Mouse (Mus musculus): Measurements from ENCODE around the gene 1700025G04Rik. TPM values are rescaled to one million over a fixed set of nuclear protein-coding genes. Genes with fewer than 3 reads are reported as not detected.

Gene 1700025G04Rik
- total RNA-seq, 4 experiments from 2014 or later: 77.9 to 89.2 (median 85.5) TPM

GRCm38 (mm10) chr1:151964811-151965210 lies 125.1 kb downstream of the 1700025G04Rik start:
- no peak for DNase-seq (ENCODE audit: low spot score in 2 of 2)

GRCm38 (mm10) chr1:151963248-151963647 lies 126.7 kb downstream of the 1700025G04Rik start:
- no peak for DNase-seq (ENCODE audit: low spot score in 2 of 2)

DNA sequence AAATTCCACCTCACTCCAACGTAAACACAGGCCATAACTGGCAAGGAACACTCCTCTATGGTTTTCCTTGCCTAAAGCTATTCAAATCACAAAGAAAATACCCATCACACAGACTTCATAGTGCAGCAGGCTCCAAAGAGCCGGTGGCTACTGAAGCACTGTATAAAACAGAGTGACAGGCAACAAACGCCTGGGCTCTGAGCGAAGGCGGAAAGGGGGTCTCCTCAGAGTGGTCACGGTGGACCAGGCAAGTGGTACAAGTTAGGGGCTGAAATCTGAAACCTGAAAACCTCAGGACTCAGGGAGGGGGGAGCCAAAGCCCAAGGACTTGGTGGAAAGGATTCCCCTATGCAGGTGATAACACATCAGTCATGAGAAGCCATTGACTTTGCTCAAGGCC lies 127.8 kb downstream of the 1700025G04Rik start:
- no peak for DNase-seq (ENCODE audit: low spot score in 2 of 2)

GRCm38 (mm10) chr1:151961204-151961603 lies 128.7 kb downstream of the 1700025G04Rik start:
- DNase-seq (ENCODE audit: low spot score in 2 of 2): no peak

DNA sequence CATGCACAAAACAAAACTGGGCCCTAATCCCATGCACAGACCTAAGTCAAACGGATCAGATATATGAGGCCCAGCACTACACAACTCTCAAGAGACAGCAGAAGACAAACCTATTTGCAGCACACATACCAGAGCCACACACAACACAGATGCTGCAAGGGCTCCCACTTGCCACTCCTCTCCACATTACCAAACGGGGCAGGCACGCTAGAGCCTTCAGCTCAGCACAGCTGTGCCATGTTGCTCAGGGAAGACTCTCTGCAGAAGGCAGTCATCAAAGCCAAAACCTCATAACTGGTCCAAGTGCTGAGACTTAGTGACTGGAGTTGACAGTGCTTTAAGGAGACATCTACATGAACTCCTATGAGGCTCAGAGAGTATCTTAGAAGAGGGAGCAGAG lies 130.9 kb downstream of the 1700025G04Rik start:
- no peak for DNase-seq (ENCODE audit: low spot score in 2 of 2)

DNA sequence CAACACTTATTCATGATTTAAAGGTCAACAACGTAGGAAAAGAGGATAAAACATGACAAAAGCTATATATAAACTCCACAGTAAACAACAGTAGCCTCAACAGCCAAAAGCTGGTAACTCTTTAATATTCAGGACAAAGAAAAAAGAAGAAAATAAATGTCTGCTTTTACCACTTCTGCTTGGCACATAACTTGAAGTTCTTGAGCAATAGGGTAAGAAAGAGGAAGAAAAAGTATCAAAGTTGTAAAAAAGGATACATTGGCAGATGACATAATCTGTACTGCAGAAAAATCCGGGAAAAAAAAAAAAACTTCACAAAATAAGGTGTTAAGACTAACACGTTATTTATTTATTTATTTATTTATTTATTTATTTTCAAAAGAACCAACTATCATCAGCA lies 131.5 kb downstream of the 1700025G04Rik start:
- DNase-seq (ENCODE audit: low spot score in 2 of 2): no peak

DNA sequence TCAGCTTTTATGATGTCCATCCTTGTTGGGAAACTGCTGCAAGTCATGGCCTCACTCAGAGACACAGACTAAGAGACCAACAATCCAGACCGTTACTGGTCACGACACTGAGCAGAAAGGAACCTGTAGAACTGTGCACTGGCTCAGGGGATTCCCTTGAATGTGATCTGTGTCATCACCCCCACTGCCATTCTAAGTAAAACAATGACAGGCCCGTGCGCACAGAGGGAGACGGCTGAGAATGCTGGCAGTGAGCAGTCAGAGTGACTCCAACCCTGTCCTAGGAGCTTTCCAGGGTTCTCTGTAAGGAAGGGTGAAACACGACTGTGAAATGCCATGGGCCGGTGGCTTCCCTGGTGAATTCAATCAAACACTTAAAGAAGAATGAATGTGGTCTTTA lies 132.3 kb downstream of the 1700025G04Rik start:
- no peak for DNase-seq (ENCODE audit: low spot score in 2 of 2)

DNA sequence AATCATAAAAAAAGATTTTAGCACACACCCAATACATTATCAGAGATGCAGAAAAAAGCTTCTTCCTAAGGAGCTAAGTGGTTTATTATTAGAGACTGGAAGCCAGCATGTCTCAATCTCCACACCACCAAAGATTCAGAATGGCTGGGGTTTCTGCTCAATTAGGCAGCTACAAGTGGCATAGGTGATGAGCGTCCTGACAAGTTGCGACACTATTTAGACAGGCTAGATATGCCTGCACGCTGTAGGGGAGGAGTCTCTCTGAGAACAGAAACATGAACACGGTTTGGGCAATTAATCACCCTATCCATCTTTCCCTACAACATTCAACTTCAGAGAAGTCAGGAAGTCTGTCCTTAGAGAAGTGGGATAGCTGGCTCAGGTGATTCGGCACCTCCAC lies 134.1 kb downstream of the 1700025G04Rik start:
- no peak for DNase-seq (ENCODE audit: low spot score in 2 of 2)

- peak; percentile 65 to 76 for DNase-seq (ENCODE audit: low spot score in 2 of 2)
These were observed 136.4 kb downstream of the 1700025G04Rik start for GRCm38 (mm10) chr1:151953563-151953962.

DNA sequence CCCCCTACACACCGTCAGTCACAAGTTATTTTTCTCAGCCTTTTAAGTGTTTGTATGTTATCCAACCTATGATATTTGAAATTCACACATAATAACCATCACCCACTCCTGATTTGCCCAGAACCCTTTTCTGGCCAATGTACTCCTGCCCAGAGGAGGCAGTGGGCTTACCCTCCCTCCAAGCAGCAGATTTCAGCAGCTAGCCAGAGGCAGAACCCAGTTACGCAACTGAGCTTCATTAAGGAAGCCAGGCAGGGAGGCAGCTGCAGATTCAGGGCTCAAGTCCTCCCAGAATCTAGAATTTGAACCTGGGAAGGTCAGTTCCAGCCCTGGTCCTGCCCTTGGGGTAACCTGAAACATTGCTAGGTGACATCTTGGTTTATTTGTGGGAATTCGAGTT lies 141.9 kb downstream of the 1700025G04Rik start:
- peak in 1 of 2 experiments; percentile 22 for DNase-seq (ENCODE audit: low spot score in 2 of 2)

- DNase-seq (ENCODE audit: low spot score in 2 of 2): no peak
These were observed 142.4 kb downstream of the 1700025G04Rik start for GRCm38 (mm10) chr1:151947571-151947970.

DNA sequence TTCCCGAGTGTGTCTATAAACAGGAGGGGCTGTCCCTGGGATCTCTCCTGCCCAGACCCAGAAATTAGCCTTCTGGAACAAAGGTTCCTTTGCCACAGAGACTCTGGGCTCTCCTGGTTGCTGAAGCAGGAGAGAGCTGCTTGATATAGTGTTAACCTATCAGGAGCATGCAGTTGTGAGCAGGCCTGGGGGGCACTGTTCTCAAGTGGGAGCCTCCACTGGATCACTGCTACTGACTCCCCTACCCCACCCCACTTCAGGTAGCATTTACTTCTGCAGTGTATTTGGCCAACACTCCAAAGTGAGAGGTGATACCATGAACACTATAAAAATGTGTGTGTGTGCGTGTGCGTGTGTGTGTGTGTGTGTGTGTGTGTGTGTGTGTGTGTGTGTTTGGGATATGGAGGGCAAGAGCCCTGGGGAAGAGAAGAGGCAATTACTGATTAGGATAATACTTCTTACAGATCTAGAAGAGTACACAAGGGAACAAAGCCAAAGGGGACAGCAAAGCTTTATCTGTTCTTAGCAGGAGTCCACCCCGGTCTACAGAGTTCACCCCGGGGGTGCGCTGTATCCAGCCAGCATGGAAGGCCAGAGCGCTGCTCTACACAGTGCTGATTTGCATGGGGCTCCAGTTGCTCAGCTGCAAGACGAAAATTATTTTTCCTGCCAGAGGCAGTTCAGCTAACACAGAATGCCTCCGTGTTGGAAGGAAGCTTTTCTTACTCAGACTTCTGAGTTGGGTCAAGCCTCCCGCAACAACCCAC lies 145.3 kb downstream of the 1700025G04Rik start:
- no peak for DNase-seq (ENCODE audit: low spot score in 2 of 2)

DNA sequence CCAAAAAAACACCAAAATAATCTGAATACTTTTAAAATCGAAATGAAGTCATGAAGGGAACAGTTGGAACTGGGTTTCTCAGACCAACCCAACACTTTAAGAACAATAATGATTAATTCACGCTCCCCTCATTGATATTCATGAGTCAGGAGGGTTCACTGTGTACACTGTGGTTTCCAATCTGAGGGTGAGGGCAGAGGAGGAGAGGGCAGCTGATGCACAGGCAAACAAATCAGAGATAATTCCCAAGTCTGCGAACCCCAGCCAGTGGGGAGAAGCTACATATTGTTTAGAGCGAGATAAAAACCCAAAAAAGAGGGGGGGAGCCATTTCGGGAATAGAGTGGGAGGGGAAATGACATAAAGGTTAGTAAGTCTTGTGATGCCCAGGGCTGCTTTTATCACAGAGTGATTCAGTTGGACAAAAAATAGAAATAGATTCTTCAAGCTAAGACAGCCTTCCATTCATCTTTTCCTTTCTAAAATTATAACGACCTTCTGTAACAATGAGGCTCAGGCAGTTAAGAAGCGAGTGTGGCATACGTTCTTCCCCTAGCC lies 146.2 kb downstream of the 1700025G04Rik start:
- no peak for DNase-seq (ENCODE audit: low spot score in 2 of 2)

DNA sequence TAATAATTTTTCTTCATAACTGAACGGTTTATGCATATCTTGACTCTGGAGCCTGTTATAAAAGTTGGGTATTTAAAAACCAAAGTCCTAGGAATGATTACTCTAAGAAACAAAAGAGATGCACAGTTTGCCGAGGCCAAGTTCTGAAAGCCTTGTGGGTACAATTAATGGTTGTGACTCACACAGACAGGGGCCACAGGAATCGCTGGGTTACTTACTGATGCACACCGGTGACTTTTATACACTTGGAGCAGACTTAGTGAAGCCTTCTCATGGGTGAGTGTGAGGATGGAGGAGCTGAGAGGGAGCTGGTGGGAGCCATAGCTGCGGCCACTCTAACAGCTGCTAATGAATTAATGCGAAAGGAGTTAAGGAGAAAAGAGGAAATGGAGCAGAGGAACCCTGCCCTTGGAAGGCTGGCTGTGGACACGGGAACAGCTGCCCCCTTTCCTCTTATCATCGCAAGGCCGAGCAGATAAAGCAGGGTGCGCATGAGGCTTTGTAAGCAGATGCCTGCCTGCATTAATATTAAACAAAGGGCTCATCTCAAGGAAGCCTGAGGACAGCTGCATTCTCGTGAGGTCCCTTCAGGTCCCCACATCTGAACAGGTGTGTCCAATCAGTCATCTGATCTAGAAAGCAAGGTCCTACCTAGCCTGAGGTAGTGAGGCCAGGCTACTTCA lies 146.8 kb downstream of the 1700025G04Rik start:
- no peak for DNase-seq (ENCODE audit: low spot score in 2 of 2)

- DNase-seq (ENCODE audit: low spot score in 2 of 2): no peak
These were observed 149.9 kb downstream of the 1700025G04Rik start for GRCm38 (mm10) chr1:151939987-151940386.

DNA sequence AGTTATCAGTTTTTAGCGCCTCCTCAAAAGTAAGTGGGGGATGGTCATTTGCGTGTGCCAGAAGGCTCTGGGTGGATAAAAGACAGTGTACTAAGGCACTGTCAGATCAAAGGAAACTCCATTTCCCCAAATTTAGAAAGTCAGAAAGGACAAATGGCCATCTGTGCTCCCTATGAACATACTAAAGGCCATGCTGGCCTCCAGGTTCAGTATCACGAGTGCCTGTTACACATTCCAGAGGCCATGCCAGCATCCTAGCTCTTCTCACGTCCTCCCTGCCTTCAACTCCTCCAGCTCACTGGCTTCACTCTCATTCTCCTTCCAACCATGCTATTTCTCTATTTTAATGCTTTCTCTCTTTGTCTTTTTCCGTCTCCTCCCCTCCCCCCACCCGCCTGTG lies 150.4 kb downstream of the 1700025G04Rik start:
- no peak for DNase-seq (ENCODE audit: low spot score in 2 of 2)

- no peak for DNase-seq (ENCODE audit: low spot score in 2 of 2)
These were observed 156.3 kb downstream of the 1700025G04Rik start for GRCm38 (mm10) chr1:151933605-151934004.

DNA sequence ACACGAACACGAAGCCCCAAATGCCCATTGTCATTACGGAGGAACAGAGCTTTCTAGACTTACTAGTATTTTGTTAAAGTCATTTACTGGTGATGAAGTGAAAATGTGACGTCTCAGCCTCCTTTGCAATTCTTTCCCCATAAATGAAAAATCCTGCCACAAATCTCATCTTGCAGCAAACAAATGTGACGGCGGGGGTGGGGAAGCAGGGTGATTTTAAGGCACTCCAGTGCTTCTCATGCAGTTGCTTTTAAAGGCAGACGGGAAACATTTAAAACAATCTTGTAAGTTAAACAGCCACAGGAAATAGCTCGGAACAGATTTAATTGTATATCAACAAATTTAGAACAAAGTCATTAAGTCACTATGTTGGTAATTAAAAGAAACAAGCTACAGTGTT lies 163.1 kb downstream of the 1700025G04Rik start:
- no peak for DNase-seq (ENCODE audit: low spot score in 2 of 2)

- DNase-seq (ENCODE audit: low spot score in 2 of 2): no peak
These were observed 163.8 kb downstream of the 1700025G04Rik start for GRCm38 (mm10) chr1:151926141-151926540.

DNA sequence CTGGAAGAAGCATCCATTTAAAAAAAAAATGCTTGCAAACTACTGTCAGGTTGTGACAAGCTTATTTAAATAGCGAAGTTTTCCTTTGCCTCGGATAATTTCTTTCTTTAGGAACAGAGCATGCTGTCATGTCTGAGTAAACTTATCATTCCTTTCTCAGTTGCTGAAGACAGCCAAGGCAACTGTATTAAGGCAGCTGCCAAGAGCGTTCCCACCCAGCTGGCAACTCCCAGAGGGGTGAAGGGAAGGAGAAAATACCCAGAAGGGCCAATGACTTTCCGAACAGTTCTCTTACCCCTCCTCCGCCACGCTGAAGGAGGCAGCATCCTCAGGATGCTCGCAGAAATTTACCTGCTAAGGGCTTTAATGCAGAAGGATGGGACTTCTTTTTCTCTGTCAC lies 164.2 kb downstream of the 1700025G04Rik start:
- no peak for DNase-seq (ENCODE audit: low spot score in 2 of 2)

- DNase-seq (ENCODE audit: low spot score in 2 of 2): no peak
These were observed 171.0 kb downstream of the 1700025G04Rik start for GRCm38 (mm10) chr1:151918806-151919357.

DNA sequence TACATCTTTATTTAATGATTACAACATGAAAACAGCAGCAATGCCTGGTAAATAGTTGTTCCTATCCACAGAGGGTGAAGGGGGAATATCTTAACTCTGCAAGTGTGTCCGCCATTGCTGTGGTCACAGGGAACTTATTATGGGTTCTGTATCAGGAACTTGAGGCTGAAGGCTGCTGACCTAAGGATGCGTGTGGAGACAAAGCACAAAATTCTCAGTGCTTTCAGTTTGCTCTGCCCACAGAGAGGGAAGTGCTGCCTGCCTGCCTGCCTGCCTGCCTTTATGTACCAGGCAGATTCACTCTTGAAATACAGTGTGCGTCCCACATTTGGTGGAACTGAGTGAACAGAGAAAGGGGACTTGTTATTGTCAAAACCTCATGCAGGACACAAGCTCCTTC lies 172.2 kb downstream of the 1700025G04Rik start:
- no peak for DNase-seq (ENCODE audit: low spot score in 2 of 2)

All from gastrocnemius, adult 8-10 months (tissue).